Mouse (Mus musculus): ENCODE measurements around the gene Ccdc88a. TPM values are rescaled to one million over a fixed set of nuclear protein-coding genes. Genes with fewer than 3 reads are reported as not detected.
A peak's percentile ranks its signal among the peaks of the same experiment; 100 is the strongest.

The Ccdc88a gene
- polyA plus RNA-seq, 1 experiment: 1.3 TPM

GRCm38 (mm10) chr11:29448741-29449140, 75.3 kb downstream of the Ccdc88a start:
- TF ChIP-seq POLR2A (IDR thresholded peaks at IDR 0.05; ENCODE audit: low read depth, low read length): no peak
- TF ChIP-seq CTCF (conservative IDR thresholded peaks at IDR 0.05; ENCODE audit: insufficient read depth, insufficient read length, low read depth, low read length): no peak
- WGBS: 88% methylated on average over 2 of the region's 2 CpGs
- Histone ChIP-seq H3K27ac (ENCODE audit: insufficient read depth, low read depth, low read length) (no peak overlapping the region), H3K36me3 (ENCODE audit: control insufficient read depth, insufficient read depth, low read length) (no peaks in the 10 kb centered on the region), H3K4me3 (ENCODE audit: insufficient read depth, low read depth, low read length) (no peak overlapping the region), H3K27me3 (replicated peaks; ENCODE audit: control insufficient read depth, insufficient read depth, low read length) (no peaks in the 10 kb centered on the region), H3K4me1 (ENCODE audit: control insufficient read depth, insufficient read depth, low read length) (no peaks in the 10 kb centered on the region)
- no peak for DNase-seq

- no peak for DNase-seq
- Histone ChIP-seq H3K27ac (ENCODE audit: insufficient read depth, low read depth, low read length) (no peak overlapping the region), H3K36me3 (ENCODE audit: control insufficient read depth, insufficient read depth, low read length) (no peaks in the 10 kb centered on the region), H3K27me3 (replicated peaks; ENCODE audit: control insufficient read depth, insufficient read depth, low read length) (no peaks in the 10 kb centered on the region), H3K4me3 (ENCODE audit: insufficient read depth, low read depth, low read length) (no peak overlapping the region), H3K4me1 (ENCODE audit: control insufficient read depth, insufficient read depth, low read length) (no peaks in the 10 kb centered on the region)
- no peak for TF ChIP-seq POLR2A (IDR thresholded peaks at IDR 0.05; ENCODE audit: low read depth, low read length)
- TF ChIP-seq CTCF (conservative IDR thresholded peaks at IDR 0.05; ENCODE audit: insufficient read depth, insufficient read length, low read depth, low read length): no peak
These were observed 101.2 kb downstream of the Ccdc88a start for GRCm38 (mm10) chr11:29474676-29475075.

- no peak overlapping the region for H3K4me3 ChIP-seq (ENCODE audit: insufficient read depth, low read depth, low read length)
- H3K27me3 ChIP-seq (replicated peaks; ENCODE audit: control insufficient read depth, insufficient read depth, low read length): no peaks in the 10 kb centered on the region
- WGBS: 95% methylated on average over 1 of the region's 1 CpGs
- no peak for DNase-seq
- no peaks in the 10 kb centered on the region for H3K36me3 ChIP-seq (ENCODE audit: control insufficient read depth, insufficient read depth, low read length)
- H3K27ac ChIP-seq (ENCODE audit: insufficient read depth, low read depth, low read length): no peak overlapping the region
- H3K4me1 ChIP-seq (ENCODE audit: control insufficient read depth, insufficient read depth, low read length): no peaks in the 10 kb centered on the region
- TF ChIP-seq CTCF (conservative IDR thresholded peaks at IDR 0.05; ENCODE audit: insufficient read depth, insufficient read length, low read depth, low read length): no peak
- no peak for TF ChIP-seq POLR2A (IDR thresholded peaks at IDR 0.05; ENCODE audit: low read depth, low read length)
These were observed 119.7 kb downstream of the Ccdc88a start for GRCm38 (mm10) chr11:29493135-29493534.

- TF ChIP-seq POLR2A (IDR thresholded peaks at IDR 0.05; ENCODE audit: low read depth, low read length): no peak
- no peak for TF ChIP-seq CTCF (conservative IDR thresholded peaks at IDR 0.05; ENCODE audit: insufficient read depth, insufficient read length, low read depth, low read length)
- H3K4me3 ChIP-seq (ENCODE audit: insufficient read depth, low read depth, low read length): no peak overlapping the region
- H3K4me1 ChIP-seq (ENCODE audit: control insufficient read depth, insufficient read depth, low read length): no peaks in the 10 kb centered on the region
- H3K27me3 ChIP-seq (replicated peaks; ENCODE audit: control insufficient read depth, insufficient read depth, low read length): no peaks in the 10 kb centered on the region
- no peaks in the 10 kb centered on the region for H3K36me3 ChIP-seq (ENCODE audit: control insufficient read depth, insufficient read depth, low read length)
- 84% methylated on average over 3 of the region's 3 CpGs for WGBS
- no peak for DNase-seq
- H3K27ac ChIP-seq (ENCODE audit: insufficient read depth, low read depth, low read length): no peak overlapping the region
These were observed 123.5 kb downstream of the Ccdc88a start for GRCm38 (mm10) chr11:29496962-29497361.

GRCm38 (mm10) chr11:29503948-29504893, 130.8 kb downstream of the Ccdc88a start:
- no peak for TF ChIP-seq POLR2A (IDR thresholded peaks at IDR 0.05; ENCODE audit: low read depth, low read length)
- no peak for TF ChIP-seq CTCF (conservative IDR thresholded peaks at IDR 0.05; ENCODE audit: insufficient read depth, insufficient read length, low read depth, low read length)
- Histone ChIP-seq H3K36me3 (ENCODE audit: control insufficient read depth, insufficient read depth, low read length) (no peaks in the 10 kb centered on the region), H3K4me1 (ENCODE audit: control insufficient read depth, insufficient read depth, low read length) (no peaks in the 10 kb centered on the region), H3K27ac (ENCODE audit: insufficient read depth, low read depth, low read length) (no peak overlapping the region), H3K4me3 (ENCODE audit: insufficient read depth, low read depth, low read length) (no peak overlapping the region), H3K27me3 (replicated peaks; ENCODE audit: control insufficient read depth, insufficient read depth, low read length) (no peaks in the 10 kb centered on the region)
- no peak for DNase-seq
- WGBS: 90% methylated on average over 10 of the region's 10 CpGs

- H3K27me3 ChIP-seq (replicated peaks; ENCODE audit: control insufficient read depth, insufficient read depth, low read length): no peaks in the 10 kb centered on the region
- 92% methylated on average over 2 of the region's 2 CpGs for WGBS
- no peak for TF ChIP-seq CTCF (conservative IDR thresholded peaks at IDR 0.05; ENCODE audit: insufficient read depth, insufficient read length, low read depth, low read length)
- no peak for TF ChIP-seq POLR2A (IDR thresholded peaks at IDR 0.05; ENCODE audit: low read depth, low read length)
- H3K4me3 ChIP-seq (ENCODE audit: insufficient read depth, low read depth, low read length): no peak overlapping the region
- no peak overlapping the region for H3K27ac ChIP-seq (ENCODE audit: insufficient read depth, low read depth, low read length)
- H3K36me3 ChIP-seq (ENCODE audit: control insufficient read depth, insufficient read depth, low read length): no peaks in the 10 kb centered on the region
- DNase-seq: no peak
- H3K4me1 ChIP-seq (ENCODE audit: control insufficient read depth, insufficient read depth, low read length): no peaks in the 10 kb centered on the region
These were observed 131.6 kb downstream of the Ccdc88a start for GRCm38 (mm10) chr11:29504899-29505625.

- Histone ChIP-seq H3K27ac (ENCODE audit: insufficient read depth, low read depth, low read length) (no peak overlapping the region), H3K4me3 (ENCODE audit: insufficient read depth, low read depth, low read length) (no peak overlapping the region), H3K36me3 (ENCODE audit: control insufficient read depth, insufficient read depth, low read length) (no peaks in the 10 kb centered on the region; the same call in 1 of the 2 replicates), H3K27me3 (replicated peaks; ENCODE audit: control insufficient read depth, insufficient read depth, low read length) (no peaks in the 10 kb centered on the region), H3K4me1 (ENCODE audit: control insufficient read depth, insufficient read depth, low read length) (peaks cover 2% of the 10 kb centered on the region; the same call in 1 of the 2 replicates)
- 63% methylated on average over 1 of the region's 1 CpGs for WGBS
- no peak for TF ChIP-seq CTCF (conservative IDR thresholded peaks at IDR 0.05; ENCODE audit: insufficient read depth, insufficient read length, low read depth, low read length)
- TF ChIP-seq POLR2A (IDR thresholded peaks at IDR 0.05; ENCODE audit: low read depth, low read length): no peak
- peak; percentile 50 for DNase-seq
These were observed 136.0 kb downstream of the Ccdc88a start for GRCm38 (mm10) chr11:29509421-29509820.

Measured in kidney, adult 2 months (tissue).